Mouse (Mus musculus) lung, embryonic 14.5 days (tissue): ENCODE data around the gene Clcn2. TPM values are rescaled to one million over a fixed set of nuclear protein-coding genes. Genes with fewer than 3 reads are reported as not detected.

Experiments used
- ATAC-seq: fragments of 200-750 bp; cut with Nextera tagmentation; 2 replicates; pipeline ENCODE4 v1.8.0; 2017; ENCODE audit warnings: mild to moderate bottlenecking, moderate TSS enrichment, moderate library complexity; ENCODE audit not compliant: insufficient read depth
- DNase-seq: peaks from one replicate; pipeline ENCODE4 v3.0.0-alpha.2; 2015
- H3K27ac ChIP-seq: fragments of 300-500 bp; sonication (generic); 2 replicates; pipeline ENCODE4 v1.5.1; 2014; ENCODE audit warnings: low read depth, mild to moderate bottlenecking, moderate library complexity
- H3K27me3 ChIP-seq: fragments of 300-500 bp; sonication (generic); 2 replicates; pipeline ENCODE4 v1.6.1; 2014; ENCODE audit warnings: low read length, control low read depth; ENCODE audit not compliant: insufficient read depth
- H3K36me3 ChIP-seq: fragments of 300-500 bp; sonication (generic); 2 replicates; pipeline ENCODE4 v1.6.1; 2014; ENCODE audit warnings: control low read depth; ENCODE audit not compliant: insufficient read depth
- H3K4me1 ChIP-seq: fragments of 300-500 bp; sonication (generic); 2 replicates; pipeline ENCODE4 v1.6.1; 2014; ENCODE audit warnings: antibody characterized with exemption, control low read depth; ENCODE audit not compliant: insufficient read depth
- H3K4me2 ChIP-seq: fragments of 300-500 bp; sonication (generic); 2 replicates; pipeline ENCODE4 v1.6.1; 2014; ENCODE audit warnings: mild to moderate bottlenecking
- H3K4me3 ChIP-seq: fragments of 300-500 bp; sonication (generic); 2 replicates; pipeline ENCODE4 v1.5.1; 2014; ENCODE audit warnings: low read depth, low read length
- H3K9ac ChIP-seq: fragments of 300-500 bp; sonication (generic); 2 replicates; pipeline ENCODE4 v1.6.1; 2014
- H3K9me3 ChIP-seq: fragments of 300-500 bp; sonication (generic); 2 replicates; pipeline ENCODE4 v1.6.1; 2016; ENCODE audit warnings: low read depth, low read length, control low read depth
- CTCF ChIP-seq: IDR thresholded peaks from 2 replicates; pipeline ENCODE4 v1.5.1; 2016; ENCODE audit warnings: antibody characterized with exemption, low read depth
- WGBS: fragments of 180-500 bp; shearing (Covaris S2); extraction: QIAGEN DNeasy Blood & Tissue Kit; methylation state at CpG from one replicate; pipeline ENCODE4 v1.1.7; 2014; 5-methylcytosine and 5-hydroxymethylcytosine counted together
- polyA plus RNA-seq: library from polyadenylated mRNA; unstranded; fragments of >200 nt; fragmentation: Nextera tagmentation; extraction: Ambion mirVana; gene quantifications from 2 replicates; pipeline ENCODE4 v1.2.1, GENCODE M21; 2014

Gene Clcn2
- polyA plus RNA-seq, 1 experiment from 2014 or later: 10.1 TPM

DNA sequence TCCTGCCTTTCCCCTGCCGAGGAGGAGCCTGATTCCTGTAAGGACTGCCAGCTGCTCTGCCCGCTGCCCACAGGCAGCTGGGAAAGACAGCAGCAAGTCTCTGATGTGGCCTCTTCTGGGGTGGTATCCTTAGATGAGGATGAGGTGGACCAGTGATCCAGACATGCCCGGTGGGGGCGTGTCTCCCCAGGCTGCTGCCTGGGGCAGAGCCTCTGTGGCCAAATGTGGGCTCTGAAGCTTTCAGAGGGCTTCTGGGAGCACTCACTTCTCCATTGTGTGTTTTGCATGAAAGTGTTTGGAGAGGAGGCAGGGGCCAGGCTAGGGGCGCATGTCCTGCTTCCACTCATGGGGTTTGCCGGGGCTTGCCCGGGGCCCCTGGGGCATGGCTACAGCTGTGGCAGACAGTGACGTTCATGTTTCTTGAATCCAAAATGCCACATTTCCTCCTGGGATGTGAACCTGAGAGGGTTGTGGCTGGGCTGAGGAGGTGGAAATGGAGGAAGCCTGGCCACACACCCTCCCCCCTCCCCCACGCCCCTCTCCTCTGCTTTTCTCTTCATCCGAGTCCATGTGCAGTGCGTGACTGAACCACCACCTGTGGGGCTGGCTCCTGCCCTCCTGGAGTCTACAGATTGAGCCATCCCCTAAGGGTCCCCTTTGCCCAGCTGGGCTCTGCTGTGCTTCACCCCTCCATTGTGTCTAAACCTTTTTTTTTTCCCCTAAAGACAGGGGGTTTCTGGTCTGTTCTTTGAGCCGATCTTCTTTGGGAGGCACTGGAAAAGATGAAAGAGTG lies 15.6 kb downstream of the Clcn2 start:
- Histone ChIP-seq H3K36me3 (peaks cover 3% of the 10 kb centered on the region; the same call in 1 of the 2 replicates), H3K9me3 (no peaks in the 10 kb centered on the region), H3K4me2 (0 out of 2 replicates have a peak overlapping the region, but pooled peaks have one; percentile 8), H3K27ac (no peak overlapping the region; the same call in 1 of the 2 replicates), H3K27me3 (no peaks in the 10 kb centered on the region), H3K4me3 (no peak overlapping the region), H3K9ac (no peak overlapping the region), H3K4me1 (peaks cover 3% of the 10 kb centered on the region; the same call in 1 of the 2 replicates)
- 21% methylated on average over 12 of the region's 12 CpGs for WGBS
- ATAC-seq (peak; percentile 52; the same call in 1 of the 2 replicates), DNase-seq (no peak)
- no peak for TF ChIP-seq CTCF

DNA sequence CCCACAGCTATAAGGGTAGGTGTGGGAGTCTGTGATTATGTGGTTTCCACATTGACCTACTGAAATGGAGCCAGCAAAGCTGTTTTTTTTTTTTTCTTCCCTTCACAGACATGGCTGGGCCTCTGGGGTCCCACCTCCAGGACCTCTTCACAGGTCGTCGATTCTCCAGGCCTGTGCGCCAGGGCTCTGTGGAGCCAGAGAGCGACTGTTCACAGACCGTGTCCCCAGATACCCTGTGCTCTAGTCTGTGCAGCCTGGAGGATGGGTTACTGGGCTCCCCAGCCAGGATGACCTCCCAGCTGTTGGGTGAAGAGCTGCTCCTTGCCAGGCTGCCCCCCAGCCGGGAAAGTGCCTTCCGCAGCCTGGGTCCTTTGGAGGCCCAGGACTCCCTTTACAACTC lies 16.2 kb downstream of the Clcn2 start:
- H3K4me1 ChIP-seq: peaks cover 3% of the 10 kb centered on the region; the same call in 1 of the 2 replicates
- DNase-seq: no peak
- no peaks in the 10 kb centered on the region for H3K9me3 ChIP-seq
- no peak overlapping the region; the same call in 1 of the 2 replicates for H3K27ac ChIP-seq
- WGBS: 55% methylated on average over 7 of the region's 7 CpGs
- H3K27me3 ChIP-seq: no peaks in the 10 kb centered on the region
- H3K4me3 ChIP-seq: no peak overlapping the region
- no peaks in the 10 kb centered on the region; the same call in 1 of the 2 replicates for H3K36me3 ChIP-seq
- H3K9ac ChIP-seq: no peak overlapping the region
- ATAC-seq: no peak
- no peak for TF ChIP-seq CTCF
- H3K4me2 ChIP-seq: no peak overlapping the region

DNA sequence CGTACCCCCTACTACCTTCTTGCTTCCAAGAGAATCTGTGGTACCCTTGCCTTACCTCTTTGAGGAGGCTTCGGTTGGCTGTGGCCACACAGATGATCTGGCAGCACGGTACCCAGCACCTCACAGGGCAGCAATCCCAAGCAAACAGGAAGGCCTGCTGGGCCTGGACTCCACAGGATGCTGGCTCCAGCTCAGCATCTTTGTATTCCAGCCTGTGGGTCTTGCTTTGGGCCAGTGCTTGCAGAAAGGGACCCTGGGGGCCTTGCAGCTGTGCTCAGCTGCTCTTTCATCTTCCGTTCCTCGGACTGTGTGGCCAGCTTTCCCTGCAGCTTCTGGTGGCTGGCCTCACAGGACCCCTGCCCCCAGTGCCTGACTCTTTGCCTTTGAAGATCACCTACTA lies 17.5 kb downstream of the Clcn2 start:
- H3K27me3 ChIP-seq: no peaks in the 10 kb centered on the region
- H3K9me3 ChIP-seq: no peaks in the 10 kb centered on the region
- H3K4me2 ChIP-seq: no peak overlapping the region
- peaks cover 5% of the 10 kb centered on the region; the same call in 1 of the 2 replicates for H3K4me1 ChIP-seq
- no peak overlapping the region for H3K27ac ChIP-seq
- WGBS: 43% methylated on average over 5 of the region's 5 CpGs
- ATAC-seq (no peak), DNase-seq (no peak)
- no peaks in the 10 kb centered on the region; the same call in 1 of the 2 replicates for H3K36me3 ChIP-seq
- TF ChIP-seq CTCF: no peak
- no peak overlapping the region for H3K4me3 ChIP-seq
- H3K9ac ChIP-seq: no peak overlapping the region

DNA sequence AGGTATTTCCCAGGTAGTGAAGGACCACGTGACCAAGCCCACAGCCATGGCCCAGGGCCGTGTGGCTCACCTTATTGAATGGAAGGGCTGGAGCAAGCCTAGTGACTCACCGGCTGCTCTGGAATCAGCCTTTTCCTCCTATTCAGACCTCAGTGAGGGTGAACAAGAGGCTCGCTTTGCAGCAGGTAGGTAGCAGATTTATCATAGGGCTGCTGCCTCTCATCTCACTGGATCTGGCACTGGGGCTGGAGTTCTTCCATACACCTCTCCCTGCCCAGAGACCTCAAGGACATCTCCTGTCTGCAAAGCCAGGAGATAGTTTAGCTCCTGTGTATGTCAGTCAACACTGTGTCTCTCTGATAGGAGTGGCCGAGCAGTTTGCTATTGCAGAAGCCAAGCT lies 18.3 kb downstream of the Clcn2 start:
- peaks cover 5% of the 10 kb centered on the region; the same call in 1 of the 2 replicates for H3K4me1 ChIP-seq
- H3K27me3 ChIP-seq: no peaks in the 10 kb centered on the region
- no peak overlapping the region for H3K9ac ChIP-seq
- 68% methylated on average over 5 of the region's 5 CpGs for WGBS
- no peak overlapping the region for H3K4me2 ChIP-seq
- DNase-seq (no peak), ATAC-seq (no peak)
- no peak for TF ChIP-seq CTCF
- H3K36me3 ChIP-seq: no peaks in the 10 kb centered on the region; the same call in 1 of the 2 replicates
- no peak overlapping the region for H3K4me3 ChIP-seq
- no peak overlapping the region for H3K27ac ChIP-seq
- H3K9me3 ChIP-seq: no peaks in the 10 kb centered on the region

GRCm38 (mm10) chr16:20695622-20696323 lies 21.8 kb downstream of the Clcn2 start:
- TF ChIP-seq CTCF: no peak
- 3% methylated on average over 46 of the region's 46 CpGs for WGBS
- Histone ChIP-seq H3K9ac (peak overlapping the region; percentile 43), H3K9me3 (no peaks in the 10 kb centered on the region), H3K4me3 (peak overlapping the region; percentile 37), H3K4me1 (0 out of 2 replicates have a peak, but pooled peaks cover 2% of the 10 kb centered on the region), H3K36me3 (peaks cover 21% of the 10 kb centered on the region), H3K27me3 (no peaks in the 10 kb centered on the region), H3K4me2 (peak overlapping the region; percentile 68), H3K27ac (no peak overlapping the region)
- ATAC-seq: peak; percentile 38; the same call in 1 of the 2 replicates
- DNase-seq: peak; percentile 90

GRCm38 (mm10) chr16:20694781-20695180 lies 22.8 kb downstream of the Clcn2 start:
- Histone ChIP-seq H3K36me3 (peaks cover 31% of the 10 kb centered on the region), H3K27ac (no peak overlapping the region), H3K27me3 (no peaks in the 10 kb centered on the region), H3K4me3 (no peak overlapping the region), H3K4me1 (0 out of 2 replicates have a peak, but pooled peaks cover 2% of the 10 kb centered on the region), H3K9me3 (no peaks in the 10 kb centered on the region), H3K9ac (no peak overlapping the region), H3K4me2 (no peak overlapping the region; the same call in 1 of the 2 replicates)
- 75% methylated on average over 8 of the region's 8 CpGs for WGBS
- DNase-seq: peak; percentile 37
- ATAC-seq: no peak
- TF ChIP-seq CTCF: no peak
